Mouse (Mus musculus) thymus, postnatal 25 days (tissue): ENCODE measurements at regions not wholly inside any gene's neighbourhood (a gene's known extent, or its start where the extent isn't known, plus 50 kb on each side); places are given as distances from the start of the nearest gene placed in this dataset.

Source experiments
- DNase-seq: peaks from one replicate; pipeline ENCODE4 v3.0.0; 2022

DNA sequence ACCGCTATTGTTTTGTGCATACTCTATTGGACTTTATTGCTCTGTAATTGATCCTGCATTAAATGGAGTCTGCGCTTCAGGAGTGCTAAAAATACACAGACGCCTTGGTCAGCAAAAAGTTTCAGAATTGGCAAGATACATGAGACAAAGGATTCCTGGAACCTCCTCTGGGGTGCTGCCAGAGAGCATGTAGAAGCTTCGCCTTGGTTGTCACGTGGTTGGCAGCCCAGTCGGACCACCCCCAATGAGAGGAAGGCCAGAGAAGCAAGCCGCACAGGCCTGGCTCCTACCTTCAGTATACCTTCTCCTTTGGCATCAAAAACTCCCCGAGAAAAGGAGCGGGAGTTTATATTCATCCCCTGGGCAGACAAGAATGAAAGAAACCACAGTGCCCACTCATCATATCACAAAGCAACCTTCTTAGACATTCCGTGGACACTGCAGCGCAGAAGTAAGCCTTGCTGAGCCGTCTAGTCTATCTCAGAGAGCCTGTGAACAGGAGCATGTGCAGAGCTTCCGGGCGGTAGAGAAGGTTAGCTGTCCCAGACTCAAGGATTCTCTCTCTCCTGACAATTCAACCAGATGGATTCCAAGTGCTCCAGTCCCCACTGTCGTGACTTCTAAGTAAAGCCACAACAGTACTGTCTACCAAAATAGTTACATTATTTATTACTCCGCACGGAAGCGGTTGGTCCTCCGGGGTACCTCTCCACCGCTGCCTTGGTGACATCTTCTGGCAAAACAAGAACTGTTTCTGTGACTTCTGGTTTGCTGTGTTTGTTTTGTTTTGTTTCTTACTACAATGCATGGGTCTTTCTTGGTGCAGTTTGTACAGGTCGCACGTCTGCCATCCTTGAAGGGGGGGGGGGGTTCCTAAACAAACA is 85.6 kb upstream of the Myo10 start:
- peak; percentile 4 for DNase-seq

DNA sequence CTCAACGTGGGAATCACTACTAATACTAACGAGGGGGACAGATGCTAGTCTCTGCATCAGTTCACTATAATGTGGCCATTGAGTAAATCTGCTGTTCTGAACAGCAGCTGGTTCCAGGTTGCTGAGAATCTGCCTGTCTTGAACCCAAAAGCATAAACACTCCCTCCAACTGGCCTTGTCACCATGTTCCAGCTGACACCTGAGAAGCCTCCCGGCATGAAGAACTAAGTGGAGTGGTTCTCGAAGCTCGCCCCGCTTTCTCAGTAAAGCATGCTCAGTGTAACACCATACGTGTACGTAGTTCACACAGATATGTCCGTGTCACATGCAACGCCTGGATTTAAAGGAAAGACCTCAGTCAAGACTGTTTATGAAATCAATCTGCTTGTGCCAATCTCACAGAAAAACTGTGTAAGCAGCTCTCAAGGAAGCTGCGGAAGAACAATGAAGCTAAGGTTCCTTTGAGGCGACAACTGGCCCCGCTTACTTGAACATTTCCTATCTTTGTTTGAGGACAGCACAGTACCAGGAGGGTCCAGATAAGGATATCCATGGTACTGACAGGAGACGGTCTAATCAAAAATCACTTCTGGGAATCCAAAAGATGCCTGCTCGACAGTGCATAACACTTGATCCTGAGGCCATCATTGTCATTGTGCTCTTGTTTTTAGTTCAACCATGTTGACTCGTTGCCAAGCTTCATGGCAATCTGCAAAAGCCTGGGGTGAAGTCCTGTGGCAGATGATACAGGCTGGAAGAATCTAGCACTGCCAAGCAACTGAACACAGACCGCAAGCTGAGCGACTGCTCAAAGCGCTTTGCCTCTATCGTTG is 82.8 kb upstream of the Myo10 start:
- DNase-seq: no peak

DNA sequence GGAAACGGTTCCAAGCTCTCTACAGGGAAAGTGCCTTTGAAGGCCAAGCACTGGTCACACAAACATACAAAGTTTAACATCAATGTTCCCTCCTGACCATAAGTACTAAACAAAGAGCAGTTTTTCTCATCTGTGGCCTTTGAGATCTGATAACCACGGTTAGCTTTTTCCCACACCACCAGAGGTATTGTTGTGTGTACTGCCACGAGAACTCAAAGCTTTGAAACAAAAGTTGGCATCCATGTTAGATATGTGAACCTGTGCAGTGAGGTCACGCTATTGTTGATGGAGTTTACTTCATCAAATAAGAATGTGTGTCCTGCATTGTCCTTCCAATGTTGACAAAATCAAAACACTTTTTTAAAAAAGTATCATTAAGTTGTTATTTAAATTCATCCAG is 79.9 kb upstream of the Myo10 start:
- DNase-seq: no peak

DNA sequence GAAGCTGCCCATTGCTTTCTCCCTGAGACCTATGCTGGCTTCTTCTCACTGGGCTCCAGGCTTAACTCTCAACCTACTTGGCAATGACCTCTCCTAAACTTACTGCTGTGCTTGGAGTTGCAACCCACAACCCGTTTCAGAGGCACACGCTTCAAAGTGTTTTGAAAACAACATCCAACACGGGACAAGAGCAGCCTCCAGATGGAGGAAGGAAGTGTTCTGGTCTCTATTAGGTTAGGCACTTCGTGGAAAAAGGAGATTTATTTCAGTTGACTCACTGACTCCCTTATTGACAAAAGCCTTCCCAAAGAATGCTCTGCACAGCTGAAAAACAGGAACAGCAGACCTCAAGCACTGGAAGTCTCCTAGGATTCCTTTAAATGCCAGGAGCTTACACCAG is 76.1 kb upstream of the Myo10 start:
- no peak for DNase-seq

DNA sequence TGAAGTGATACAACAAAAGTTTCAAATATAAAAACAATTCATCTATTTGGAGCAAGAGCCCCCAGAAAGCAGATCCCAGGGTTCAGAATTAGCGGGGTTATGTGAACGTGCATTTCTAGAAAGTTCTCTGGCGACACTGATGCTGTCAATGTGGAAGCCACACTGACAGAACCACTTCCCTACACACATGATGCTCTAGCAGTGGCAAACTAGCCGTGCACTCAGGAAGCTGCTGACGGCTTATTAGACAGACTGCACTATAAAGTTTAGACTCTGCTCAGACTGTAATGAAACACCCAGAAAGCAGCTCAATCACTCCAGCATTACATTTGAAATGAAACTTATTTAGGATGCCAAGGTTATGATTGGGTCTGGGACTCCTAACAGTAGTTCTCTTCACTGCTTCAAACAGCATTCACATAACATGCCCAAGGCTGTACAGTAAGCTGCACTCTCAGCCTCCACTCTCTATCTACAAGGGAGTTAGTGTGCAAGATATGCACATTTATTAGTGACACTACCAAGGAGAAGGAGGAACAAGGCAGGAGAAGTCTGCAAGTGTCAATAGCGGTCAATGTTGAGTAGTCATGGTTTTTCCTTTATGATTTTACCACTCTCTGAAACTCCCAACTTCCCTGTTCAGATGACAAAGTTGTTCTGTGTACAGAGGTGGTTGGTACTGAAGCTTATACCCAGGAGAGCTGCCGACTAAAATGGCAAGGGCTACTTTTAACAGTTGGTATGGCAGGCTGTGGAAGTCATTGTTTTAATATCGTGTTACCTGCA is 71.9 kb upstream of the Myo10 start:
- no peak for DNase-seq

DNA sequence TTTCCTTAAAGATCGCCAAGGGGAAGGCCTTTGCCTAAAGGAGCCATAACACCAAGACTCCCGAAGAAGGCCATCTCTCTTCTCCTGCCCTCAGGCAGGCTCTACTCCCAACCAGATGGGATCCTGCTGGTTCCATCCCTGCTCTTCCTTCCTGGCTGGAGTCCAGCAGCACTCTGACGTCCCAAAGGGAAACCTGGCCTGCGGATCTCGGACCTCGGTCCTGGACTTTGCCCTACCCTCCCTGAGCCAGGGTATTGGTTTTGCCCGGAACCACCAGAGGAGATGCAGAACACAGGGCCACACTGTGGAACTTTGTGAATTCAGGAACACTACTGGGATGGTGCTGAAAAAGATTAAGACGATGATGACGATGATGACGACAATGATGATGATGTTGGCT is 67.4 kb upstream of the Myo10 start:
- DNase-seq: no peak

DNA sequence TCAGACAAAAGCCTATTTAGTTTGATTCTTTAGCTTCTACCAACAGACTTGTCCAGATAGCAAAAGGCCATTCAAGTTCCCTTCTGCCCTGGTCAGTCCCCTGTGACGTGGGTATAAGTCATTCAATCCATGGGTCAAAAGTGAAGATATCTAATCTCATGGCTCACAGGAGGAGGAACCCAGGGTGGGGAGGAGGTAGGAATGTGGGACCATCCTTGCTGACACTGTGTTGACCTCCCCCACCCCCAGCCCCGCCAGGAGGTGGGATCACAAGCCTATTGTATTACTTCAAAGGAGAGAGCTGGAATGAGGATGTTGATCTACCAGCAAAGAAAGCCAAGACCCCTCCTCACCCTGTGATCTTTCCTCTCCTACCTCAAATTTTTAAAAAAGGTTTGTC is 66.5 kb upstream of the Myo10 start:
- DNase-seq: no peak

DNA sequence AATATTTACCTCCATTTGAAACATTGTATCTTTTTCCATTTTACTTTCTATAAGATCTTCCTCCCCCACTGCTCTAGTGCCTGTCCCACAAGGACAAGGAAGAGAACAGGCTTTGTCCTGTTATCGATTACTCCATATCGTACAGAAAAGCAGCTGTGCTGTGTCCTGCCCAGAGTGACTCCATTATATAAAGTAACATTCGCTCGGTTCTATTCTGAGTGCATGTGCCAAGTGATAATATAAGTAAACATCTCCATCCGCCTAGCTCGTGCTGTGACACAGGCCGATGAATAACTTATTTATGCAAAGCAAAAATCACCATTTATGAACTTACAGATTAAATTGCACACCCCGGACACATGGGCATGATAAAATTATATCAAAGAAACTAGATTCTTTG is 64.8 kb upstream of the Myo10 start:
- DNase-seq: no peak

DNA sequence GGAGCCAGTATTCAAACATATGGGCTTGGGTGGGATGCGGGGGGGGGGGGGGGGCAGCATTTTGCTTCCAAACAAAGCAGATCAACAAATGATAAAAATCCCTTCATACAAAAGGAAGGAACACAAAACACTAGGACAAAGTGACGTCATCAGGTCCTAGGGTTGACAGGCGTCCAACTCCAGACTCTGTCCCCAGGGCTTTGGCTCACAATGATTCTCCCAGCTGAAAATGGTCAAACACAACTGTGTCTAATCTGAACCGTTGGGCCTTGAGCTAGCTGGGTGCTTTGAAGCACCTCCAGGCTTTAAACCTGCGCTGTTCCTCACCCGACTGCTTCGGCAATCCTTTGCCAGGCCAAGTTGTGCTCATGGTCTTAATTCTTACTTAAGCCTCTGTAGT is 64.1 kb upstream of the Myo10 start:
- no peak for DNase-seq

DNA sequence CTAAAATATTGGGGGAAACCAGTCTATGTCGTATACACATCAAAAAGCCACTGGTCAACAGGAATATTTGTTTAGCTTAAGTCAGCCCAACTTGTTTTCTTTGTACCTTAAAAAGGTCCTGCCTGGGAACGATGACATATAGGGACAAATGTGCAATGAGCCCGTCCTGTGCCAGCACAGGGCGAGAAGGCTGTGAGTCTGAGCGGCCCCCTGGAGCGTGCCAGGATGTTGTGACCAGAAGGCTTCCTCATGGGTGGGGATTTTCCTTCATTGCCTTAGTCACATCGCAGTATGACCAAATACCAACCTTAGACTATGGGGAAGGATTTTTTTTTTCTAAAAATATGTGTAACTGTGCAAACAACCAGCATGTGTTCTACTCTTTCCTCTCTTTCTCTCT is 58.7 kb upstream of the Myo10 start:
- DNase-seq: no peak

DNA sequence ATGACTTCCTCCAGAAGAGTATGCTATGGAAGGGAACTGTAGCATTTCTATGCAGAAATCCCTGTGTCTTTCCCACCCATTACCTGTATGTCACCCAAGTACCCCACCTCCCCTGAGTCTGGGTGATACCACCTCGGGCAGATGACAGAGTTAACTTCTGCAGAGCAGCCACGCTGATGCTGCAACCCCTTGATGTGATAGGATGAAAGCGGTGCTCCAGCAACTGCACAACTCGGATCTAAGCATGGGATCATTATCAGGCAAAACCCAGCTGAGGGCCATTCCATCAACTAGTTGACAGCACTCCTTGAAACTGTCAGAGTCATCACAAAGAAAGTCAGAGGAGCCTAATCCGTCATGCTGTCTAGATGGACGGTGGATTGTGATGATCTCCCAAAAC is 49.8 kb upstream of the Myo10 start:
- DNase-seq: no peak
